Mouse (Mus musculus): Measurements from ENCODE around the gene Wdr62. TPM values are rescaled to one million over a fixed set of nuclear protein-coding genes. Genes with fewer than 3 reads are reported as not detected.
"Not testable (repeated sequence)": the region's sequence is repeated elsewhere in the genome, so short reads cannot be mapped to it uniquely, and the experiment has no call there.

The Wdr62 gene
- polyA plus RNA-seq, 1 experiment from 2014 or later: 3.1 TPM

DNA sequence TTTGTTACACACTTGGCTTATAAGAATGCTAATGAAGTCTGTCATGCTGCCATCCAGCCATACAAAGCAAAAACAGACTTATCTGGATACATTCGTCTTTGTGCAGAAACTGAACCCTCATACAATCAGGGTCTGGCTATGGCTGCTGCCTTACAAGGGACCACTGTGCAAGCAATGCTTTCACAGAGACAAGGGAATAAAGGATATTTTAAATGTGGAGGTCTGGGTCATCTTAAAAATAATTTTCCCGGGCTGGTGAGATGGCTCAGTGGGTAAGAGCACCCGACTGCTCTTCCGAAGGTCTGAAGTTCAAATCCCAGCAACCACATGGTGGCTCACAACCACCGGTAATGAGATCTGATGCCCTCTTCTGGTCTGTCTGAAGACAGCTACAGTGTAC lies 73.9 kb downstream of the Wdr62 start:
- not testable (repeated sequence) for H3K9ac ChIP-seq (replicated peaks; ENCODE audit: low read depth, low read length); H3K9me3 ChIP-seq (ENCODE audit: control insufficient read depth, low read length); ATAC-seq (ENCODE audit: low read depth); H3K36me3 ChIP-seq (ENCODE audit: control insufficient read depth, insufficient read depth, low read length); H3K4me2 ChIP-seq (ENCODE audit: low read depth, low read length); H3K4me3 ChIP-seq (ENCODE audit: low read depth, low read length); H3K4me1 ChIP-seq (ENCODE audit: control insufficient read depth, insufficient read depth, low read length); H3K27me3 ChIP-seq (ENCODE audit: control insufficient read depth, insufficient read depth, low read length); H3K27ac ChIP-seq (ENCODE audit: low read depth, low read length)
- 70% methylated on average over 5 of the region's 5 CpGs for WGBS

DNA sequence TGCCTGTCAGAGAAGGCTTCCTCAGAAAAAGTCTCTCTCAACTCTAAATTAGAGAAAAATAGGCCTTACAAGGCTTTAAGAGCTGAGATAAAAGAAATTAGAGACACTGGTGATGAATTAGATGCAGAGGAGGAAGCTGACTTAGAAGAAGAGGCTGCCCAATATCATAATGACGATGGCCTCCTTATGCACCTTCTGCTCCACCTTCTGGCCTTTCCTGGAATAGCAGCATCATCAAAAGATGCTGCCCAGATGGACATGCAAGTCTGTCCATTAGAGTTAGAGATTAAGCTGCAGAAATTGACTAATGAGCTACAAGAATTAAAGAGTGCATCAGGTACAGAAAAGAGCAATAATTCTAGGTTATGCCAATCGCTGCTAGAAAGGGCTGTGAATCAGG lies 74.8 kb downstream of the Wdr62 start:
- no peak overlapping the region for H3K4me3 ChIP-seq (ENCODE audit: low read depth, low read length)
- no peaks in the 10 kb centered on the region for H3K4me1 ChIP-seq (ENCODE audit: control insufficient read depth, insufficient read depth, low read length)
- no peaks in the 10 kb centered on the region for H3K27me3 ChIP-seq (ENCODE audit: control insufficient read depth, insufficient read depth, low read length)
- H3K27ac ChIP-seq (ENCODE audit: low read depth, low read length): no peak overlapping the region
- no peak overlapping the region for H3K9ac ChIP-seq (replicated peaks; ENCODE audit: low read depth, low read length)
- no peak overlapping the region for H3K4me2 ChIP-seq (ENCODE audit: low read depth, low read length)
- WGBS: 7% methylated on average over 2 of the region's 2 CpGs
- no peaks in the 10 kb centered on the region for H3K9me3 ChIP-seq (ENCODE audit: control insufficient read depth, low read length)
- no peaks in the 10 kb centered on the region for H3K36me3 ChIP-seq (ENCODE audit: control insufficient read depth, insufficient read depth, low read length)
- no peak for ATAC-seq (ENCODE audit: low read depth)

DNA sequence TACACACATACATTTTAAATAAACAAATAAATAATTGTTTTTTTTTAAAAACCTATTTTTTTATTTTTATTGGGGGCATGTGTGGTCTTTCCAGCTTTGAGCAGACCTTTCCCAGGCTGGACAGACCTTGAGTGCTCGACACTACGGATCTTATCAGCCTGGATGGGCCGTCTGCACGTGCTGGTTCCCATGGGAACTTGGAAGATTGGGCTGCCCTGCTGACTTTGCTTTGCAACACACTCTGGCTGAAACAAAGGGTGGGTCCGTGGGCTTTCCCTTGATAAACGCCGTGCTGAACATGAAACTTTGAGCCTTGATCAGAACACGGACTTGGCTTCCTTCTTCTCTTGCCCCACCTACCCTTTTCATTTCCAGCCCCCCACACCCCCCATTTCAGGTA lies 75.8 kb downstream of the Wdr62 start:
- no peaks in the 10 kb centered on the region for H3K36me3 ChIP-seq (ENCODE audit: control insufficient read depth, insufficient read depth, low read length)
- no peak for ATAC-seq (ENCODE audit: low read depth)
- no peaks in the 10 kb centered on the region for H3K4me1 ChIP-seq (ENCODE audit: control insufficient read depth, insufficient read depth, low read length)
- H3K9ac ChIP-seq (replicated peaks; ENCODE audit: low read depth, low read length): no peak overlapping the region
- no peaks in the 10 kb centered on the region for H3K27me3 ChIP-seq (ENCODE audit: control insufficient read depth, insufficient read depth, low read length)
- H3K4me2 ChIP-seq (ENCODE audit: low read depth, low read length): no peak overlapping the region
- no peaks in the 10 kb centered on the region for H3K9me3 ChIP-seq (ENCODE audit: control insufficient read depth, low read length)
- H3K27ac ChIP-seq (ENCODE audit: low read depth, low read length): no peak overlapping the region
- 25% methylated on average over 8 of the region's 8 CpGs for whole genome bisulfite sequencing
- H3K4me3 ChIP-seq (ENCODE audit: low read depth, low read length): no peak overlapping the region

DNA sequence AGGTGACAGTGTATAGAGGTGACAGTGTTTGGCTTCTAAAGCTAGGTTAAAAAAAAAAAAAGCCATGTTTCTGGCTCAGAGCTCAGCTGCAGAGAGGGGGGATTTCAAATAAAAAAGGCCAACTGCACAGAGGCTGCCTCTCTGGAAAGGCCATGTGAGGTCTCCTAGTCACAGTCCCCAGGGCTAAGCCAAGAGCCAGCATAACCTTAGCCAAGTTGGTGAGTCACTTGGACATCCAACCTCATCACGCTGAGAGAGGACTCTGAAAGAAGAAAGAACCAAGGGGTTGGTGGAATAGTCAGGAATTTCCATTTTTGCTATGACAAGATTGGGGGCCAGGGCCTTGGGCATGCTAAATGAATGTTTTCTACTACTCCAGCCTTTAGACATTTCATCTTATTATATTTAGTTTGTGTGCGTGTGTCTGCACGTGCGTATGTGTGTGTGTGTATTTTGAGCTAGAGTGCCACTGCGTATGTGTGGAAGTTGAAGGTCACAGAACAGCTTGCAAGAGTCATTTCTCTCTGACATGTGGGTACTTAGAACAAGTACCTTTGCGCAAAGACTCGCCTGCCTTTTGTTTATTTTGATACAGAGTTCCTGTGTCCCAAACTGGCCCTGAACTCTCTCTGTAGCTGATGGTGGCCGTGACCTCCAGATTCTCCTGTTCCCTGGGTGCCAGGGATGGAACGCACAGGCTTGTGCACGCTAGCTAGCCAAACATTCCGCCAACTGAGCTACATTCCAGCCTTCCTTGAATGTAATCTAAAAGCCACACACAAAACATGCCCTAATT lies 77.1 kb downstream of the Wdr62 start:
- WGBS: 86% methylated on average over 11 of the region's 11 CpGs
- no peak overlapping the region for H3K4me3 ChIP-seq (ENCODE audit: low read depth, low read length)
- H3K9me3 ChIP-seq (ENCODE audit: control insufficient read depth, low read length): no peaks in the 10 kb centered on the region
- ATAC-seq (ENCODE audit: low read depth): no peak
- H3K36me3 ChIP-seq (ENCODE audit: control insufficient read depth, insufficient read depth, low read length): no peaks in the 10 kb centered on the region
- no peaks in the 10 kb centered on the region for H3K27me3 ChIP-seq (ENCODE audit: control insufficient read depth, insufficient read depth, low read length)
- H3K9ac ChIP-seq (replicated peaks; ENCODE audit: low read depth, low read length): no peak overlapping the region
- H3K4me1 ChIP-seq (ENCODE audit: control insufficient read depth, insufficient read depth, low read length): no peaks in the 10 kb centered on the region
- H3K4me2 ChIP-seq (ENCODE audit: low read depth, low read length): no peak overlapping the region
- no peak overlapping the region for H3K27ac ChIP-seq (ENCODE audit: low read depth, low read length)

DNA sequence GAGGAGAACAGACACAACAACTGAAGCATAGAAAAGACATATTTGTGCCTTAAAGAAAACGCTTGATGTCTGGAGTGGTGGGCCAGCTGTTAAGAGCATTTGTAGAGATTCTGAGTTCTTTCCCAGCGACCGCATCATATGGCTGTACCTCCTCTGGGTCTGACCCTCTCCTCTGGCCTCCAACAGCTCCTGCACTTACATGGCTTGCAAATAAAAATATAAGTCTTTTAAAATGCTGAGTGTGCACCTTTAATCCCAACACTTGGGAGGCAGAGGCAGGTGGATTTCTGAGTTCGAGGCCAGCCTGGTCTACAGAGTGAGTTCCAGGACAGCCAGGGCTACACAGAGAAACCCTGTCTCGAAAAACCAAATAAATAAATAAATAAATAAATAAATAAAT lies 79.6 kb downstream of the Wdr62 start:
- H3K9me3 ChIP-seq (ENCODE audit: control insufficient read depth, low read length); H3K27ac ChIP-seq (ENCODE audit: low read depth, low read length); H3K4me3 ChIP-seq (ENCODE audit: low read depth, low read length); H3K4me2 ChIP-seq (ENCODE audit: low read depth, low read length); ATAC-seq (ENCODE audit: low read depth); H3K27me3 ChIP-seq (ENCODE audit: control insufficient read depth, insufficient read depth, low read length); H3K36me3 ChIP-seq (ENCODE audit: control insufficient read depth, insufficient read depth, low read length); H3K4me1 ChIP-seq (ENCODE audit: control insufficient read depth, insufficient read depth, low read length); H3K9ac ChIP-seq (replicated peaks; ENCODE audit: low read depth, low read length): not testable (repeated sequence)
- 90% methylated on average over 5 of the region's 5 CpGs for WGBS

DNA sequence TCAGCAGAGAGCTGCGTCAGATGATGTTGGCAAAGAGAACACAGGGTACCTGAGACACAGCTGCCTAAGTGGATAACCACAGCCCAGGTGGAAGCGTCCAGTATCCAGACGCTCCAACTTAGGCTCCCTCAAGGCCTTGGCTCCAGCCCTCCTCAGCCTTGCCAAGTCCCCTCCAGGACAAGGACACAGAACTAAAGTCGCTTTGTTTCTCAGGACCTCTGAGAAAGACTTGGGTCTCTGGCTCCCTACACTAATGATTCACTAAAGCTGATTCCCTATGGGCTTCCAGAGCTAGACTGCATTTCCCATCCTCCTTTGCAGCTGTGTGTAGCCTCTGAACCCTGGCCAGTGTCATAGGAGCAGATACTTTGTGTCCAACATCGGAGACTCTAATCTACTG lies 80.0 kb downstream of the Wdr62 start:
- Histone ChIP-seq H3K36me3 (ENCODE audit: control insufficient read depth, insufficient read depth, low read length) (no peaks in the 10 kb centered on the region), H3K9ac (replicated peaks; ENCODE audit: low read depth, low read length) (no peak overlapping the region), H3K4me1 (ENCODE audit: control insufficient read depth, insufficient read depth, low read length) (0 out of 2 replicates have a peak, but pooled peaks cover 2% of the 10 kb centered on the region), H3K4me3 (ENCODE audit: low read depth, low read length) (no peak overlapping the region), H3K27me3 (ENCODE audit: control insufficient read depth, insufficient read depth, low read length) (no peaks in the 10 kb centered on the region), H3K9me3 (ENCODE audit: control insufficient read depth, low read length) (no peaks in the 10 kb centered on the region), H3K27ac (ENCODE audit: low read depth, low read length) (no peak overlapping the region), H3K4me2 (ENCODE audit: low read depth, low read length) (no peak overlapping the region)
- ATAC-seq (ENCODE audit: low read depth): no peak
- WGBS: 83% methylated on average over 5 of the region's 5 CpGs

DNA sequence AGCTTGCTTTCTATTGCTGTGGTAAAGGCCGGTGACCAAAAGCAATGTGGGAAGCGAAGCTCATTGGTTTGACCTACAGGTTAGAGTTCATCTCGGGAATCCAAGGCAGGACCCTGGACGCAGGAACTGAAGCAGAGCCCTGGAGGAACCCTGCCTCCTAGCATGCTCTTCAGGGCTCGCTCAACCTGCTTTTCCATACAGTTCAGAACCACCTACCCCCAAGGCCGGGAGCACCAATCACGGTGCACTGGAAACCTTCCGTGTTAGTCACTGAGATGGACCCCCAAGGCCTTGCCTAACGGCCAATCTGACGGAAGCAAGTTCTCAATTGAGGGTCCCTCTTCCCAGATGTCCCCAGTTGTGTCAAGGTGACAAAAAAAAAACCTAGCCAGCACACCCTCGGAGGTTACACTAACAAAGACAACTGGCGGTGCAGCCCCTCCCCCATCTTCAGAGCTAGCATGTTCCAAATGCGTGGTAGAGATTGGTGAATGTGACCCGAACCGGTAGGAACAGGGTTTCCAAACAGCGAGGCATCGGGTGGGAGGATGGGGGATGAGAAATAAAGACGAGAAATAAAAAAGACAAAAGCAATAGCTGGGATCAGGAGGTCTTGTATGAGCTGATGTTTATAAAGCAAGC lies 80.6 kb downstream of the Wdr62 start:
- Histone ChIP-seq H3K27ac (ENCODE audit: low read depth, low read length) (no peak overlapping the region), H3K4me2 (ENCODE audit: low read depth, low read length) (no peak overlapping the region), H3K4me3 (ENCODE audit: low read depth, low read length) (no peak overlapping the region), H3K36me3 (ENCODE audit: control insufficient read depth, insufficient read depth, low read length) (no peaks in the 10 kb centered on the region), H3K27me3 (ENCODE audit: control insufficient read depth, insufficient read depth, low read length) (no peaks in the 10 kb centered on the region), H3K9ac (replicated peaks; ENCODE audit: low read depth, low read length) (no peak overlapping the region), H3K9me3 (ENCODE audit: control insufficient read depth, low read length) (no peaks in the 10 kb centered on the region), H3K4me1 (ENCODE audit: control insufficient read depth, insufficient read depth, low read length) (0 out of 2 replicates have a peak, but pooled peaks cover 4% of the 10 kb centered on the region)
- no peak for ATAC-seq (ENCODE audit: low read depth)
- WGBS: 80% methylated on average over 18 of the region's 18 CpGs

DNA sequence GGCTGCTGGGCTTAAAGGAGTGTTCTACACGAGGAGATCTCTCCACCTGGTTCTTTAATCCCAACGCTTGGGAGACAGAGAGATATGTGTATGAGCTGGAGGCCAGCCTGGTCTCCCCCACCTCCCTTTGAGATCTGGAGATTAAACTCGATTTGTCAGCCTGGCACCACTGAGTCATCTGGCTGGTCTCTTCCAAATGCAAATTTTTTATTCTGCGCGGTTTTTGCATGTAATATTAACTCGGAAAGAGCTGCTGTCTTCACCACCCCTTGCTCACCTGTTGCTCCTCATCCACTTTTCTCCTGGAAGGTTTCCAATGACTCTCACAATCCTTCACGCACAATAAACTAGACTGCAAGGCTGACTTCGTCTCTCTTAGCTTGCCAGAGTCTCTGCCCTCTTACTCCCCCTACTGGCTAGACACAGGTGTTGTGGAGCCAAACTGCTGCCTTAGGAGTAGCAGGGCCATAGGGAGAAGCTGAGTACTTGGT lies 81.7 kb downstream of the Wdr62 start, which contains the start of gene Capns1:
TSS of gene Capns1 (minus strand) at position 331 of the 491 bp plus-strand sequence.
- H3K4me3 ChIP-seq (ENCODE audit: low read depth, low read length): peak within 1 kb of the TSS; percentile 6; the same call in 1 of the 2 replicates
- no peak within 1 kb of the TSS for H3K27ac ChIP-seq (ENCODE audit: low read depth, low read length)
- no peaks in the 10 kb centered on the region for H3K27me3 ChIP-seq (ENCODE audit: control insufficient read depth, insufficient read depth, low read length)
- H3K4me2 ChIP-seq (ENCODE audit: low read depth, low read length): 0 out of 2 replicates have a peak within 1 kb of the TSS, but pooled peaks have one; percentile 19
- no peaks in the 10 kb centered on the region for H3K36me3 ChIP-seq (ENCODE audit: control insufficient read depth, insufficient read depth, low read length)
- peaks cover 5% of the 10 kb centered on the region for H3K4me1 ChIP-seq (ENCODE audit: control insufficient read depth, insufficient read depth, low read length)
- H3K9me3 ChIP-seq (ENCODE audit: control insufficient read depth, low read length): no peaks in the 10 kb centered on the region
- ATAC-seq (ENCODE audit: low read depth): no peak
- H3K9ac ChIP-seq (replicated peaks; ENCODE audit: low read depth, low read length): no peak within 1 kb of the TSS
- WGBS: 9% methylated on average over 8 of the region's 8 CpGs

DNA sequence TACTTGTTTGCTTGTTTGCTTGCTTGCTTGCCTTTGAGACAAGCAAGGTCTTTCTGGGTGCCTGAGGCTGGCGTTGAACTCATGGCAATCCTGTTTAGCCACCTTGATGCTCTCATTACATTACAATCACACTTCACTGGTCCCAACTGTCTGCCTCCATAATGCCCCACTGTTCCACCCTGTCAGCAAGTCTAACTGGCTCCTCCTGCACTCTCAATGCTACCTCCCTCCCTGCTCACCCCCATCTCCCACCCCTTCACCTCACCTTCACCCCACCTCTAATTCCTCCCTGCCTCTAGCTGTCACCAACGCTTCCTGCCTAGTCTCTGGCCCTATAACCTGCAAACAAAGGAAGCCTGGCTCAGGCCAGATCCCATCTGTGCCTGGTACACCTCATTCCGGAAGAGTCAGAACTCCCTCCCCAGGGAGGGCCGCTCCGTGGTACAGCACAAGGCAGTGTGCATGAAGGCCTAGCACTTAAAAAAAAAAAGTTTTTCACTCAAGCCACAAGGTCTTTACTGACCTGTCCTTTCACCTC lies 82.6 kb downstream of the Wdr62 start:
- no peak overlapping the region for H3K27ac ChIP-seq (ENCODE audit: low read depth, low read length)
- 69% methylated on average over 5 of the region's 5 CpGs for WGBS
- ATAC-seq (ENCODE audit: low read depth): no peak

More for the DNA sequence above, 82.6 kb downstream of the Wdr62 start:
- H3K36me3 ChIP-seq (ENCODE audit: control insufficient read depth, insufficient read depth, low read length): no peaks in the 10 kb centered on the region
- no peak overlapping the region for H3K4me2 ChIP-seq (ENCODE audit: low read depth, low read length)
- H3K4me3 ChIP-seq (ENCODE audit: low read depth, low read length): no peak overlapping the region
- no peaks in the 10 kb centered on the region for H3K27me3 ChIP-seq (ENCODE audit: control insufficient read depth, insufficient read depth, low read length)
- H3K9ac ChIP-seq (replicated peaks; ENCODE audit: low read depth, low read length): no peak overlapping the region
- no peaks in the 10 kb centered on the region for H3K9me3 ChIP-seq (ENCODE audit: control insufficient read depth, low read length)
- H3K4me1 ChIP-seq (ENCODE audit: control insufficient read depth, insufficient read depth, low read length): peaks cover 14% of the 10 kb centered on the region

All from neural tube, embryonic 14.5 days (tissue).